Mouse (Mus musculus) midbrain, embryonic 15.5 days (tissue): ENCODE measurements around the gene Bri3. TPM values are rescaled to one million over a fixed set of nuclear protein-coding genes. Genes with fewer than 3 reads are reported as not detected.
A peak's percentile ranks its signal among the peaks of the same experiment; 100 is the strongest.
"Not testable (repeated sequence)": the region's sequence is repeated elsewhere in the genome, so short reads cannot be mapped to it uniquely, and the experiment has no call there.

Source experiments
- ATAC-seq: fragments of 200-750 bp; cut with Nextera tagmentation; replicated peaks from 2 replicates; pipeline ENCODE4 v1.8.0; 2017; ENCODE audit warnings: moderate TSS enrichment
- H3K27ac ChIP-seq: fragments of 300-500 bp; sonication (generic); 2 replicates; pipeline ENCODE4 v1.5.1; 2015; ENCODE audit warnings: mild to moderate bottlenecking, inconsistent platforms
- H3K27me3 ChIP-seq: fragments of 300-500 bp; sonication (generic); replicated peaks from 2 replicates; pipeline ENCODE4 v1.6.1; 2015; ENCODE audit warnings: inconsistent platforms
- H3K36me3 ChIP-seq: fragments of 300-500 bp; sonication (generic); replicated peaks from 2 replicates; pipeline ENCODE4 v1.6.1; 2015; ENCODE audit warnings: inconsistent platforms
- H3K4me1 ChIP-seq: fragments of 300-500 bp; sonication (generic); 2 replicates; pipeline ENCODE4 v1.6.1; 2015; ENCODE audit warnings: inconsistent platforms
- H3K4me2 ChIP-seq: fragments of 300-500 bp; sonication (generic); 2 replicates; pipeline ENCODE4 v1.6.1; 2015; ENCODE audit warnings: inconsistent platforms, mild to moderate bottlenecking, moderate library complexity
- H3K4me3 ChIP-seq: fragments of 300-500 bp; sonication (generic); 2 replicates; pipeline ENCODE4 v1.5.1; 2015; ENCODE audit warnings: mild to moderate bottlenecking, inconsistent platforms
- H3K9ac ChIP-seq: fragments of 300-500 bp; sonication (generic); 2 replicates; pipeline ENCODE4 v1.6.1; 2015; ENCODE audit warnings: mild to moderate bottlenecking, inconsistent platforms
- H3K9me3 ChIP-seq: fragments of 300-500 bp; sonication (generic); 2 replicates; pipeline ENCODE4 v1.6.1; 2016; ENCODE audit warnings: inconsistent platforms
- WGBS: fragments of 180-500 bp; shearing (Covaris S2); methylation state at CpG from one replicate; pipeline ENCODE4 v1.1.7; 2015; ENCODE audit warnings: mixed read lengths; 5-methylcytosine and 5-hydroxymethylcytosine counted together
- polyA plus RNA-seq: library from polyadenylated mRNA; unstranded; fragments of >200 nt; fragmentation: Nextera tagmentation; extraction: Ambion mirVana; gene quantifications from 2 replicates; pipeline ENCODE4 v1.2.1, GENCODE M21; 2015

The Bri3 gene
- polyA plus RNA-seq, 1 experiment from 2014 or later = 108 TPM

- no peaks in the 10 kb centered on the region for H3K36me3 ChIP-seq
- no peak within 1 kb of the TSS for H3K27ac ChIP-seq
- H3K9ac ChIP-seq = 0 out of 2 replicates have a peak within 1 kb of the TSS, but pooled peaks have one; percentile 4
- peaks cover 40% of the 10 kb centered on the region for H3K27me3 ChIP-seq
- peaks cover 19% of the 10 kb centered on the region for H3K4me1 ChIP-seq
- peak within 1 kb of the TSS; percentile 45 for H3K4me3 ChIP-seq
- H3K9me3 ChIP-seq = no peaks in the 10 kb centered on the region
- H3K4me2 ChIP-seq = peak within 1 kb of the TSS; percentile 87
- WGBS = 0% methylated on average over 60 of the region's 60 CpGs
- ATAC-seq = peak; percentile 87
Measured at GRCm38 (mm10) chr5:144357881-144358591, 113.8 kb downstream of the Bri3 start, which contains the start of gene Baiap2l1. Gene Baiap2l1, minus strand, starts transcription at chr5:144358112.

GRCm38 (mm10) chr5:144358592-144358917 lies 114.3 kb downstream of the Bri3 start:
- H3K36me3 ChIP-seq = no peaks in the 10 kb centered on the region
- H3K27me3 ChIP-seq = peaks cover 40% of the 10 kb centered on the region
- H3K4me3 ChIP-seq = peak overlapping the region; percentile 45
- no peak overlapping the region for H3K27ac ChIP-seq
- no peaks in the 10 kb centered on the region for H3K9me3 ChIP-seq
- H3K4me2 ChIP-seq = peak overlapping the region; percentile 87
- peaks cover 19% of the 10 kb centered on the region for H3K4me1 ChIP-seq
- ATAC-seq = peak; percentile 90; the same call in 1 of the 2 replicates
- 0 out of 2 replicates have a peak overlapping the region, but pooled peaks have one; percentile 4 for H3K9ac ChIP-seq
- WGBS = 8% methylated on average over 10 of the region's 10 CpGs

GRCm38 (mm10) chr5:144359886-144360285 lies 115.6 kb downstream of the Bri3 start:
- Histone ChIP-seq H3K4me2 (no peak overlapping the region), H3K9me3 (no peaks in the 10 kb centered on the region), H3K4me3 (no peak overlapping the region), H3K9ac (no peak overlapping the region), H3K36me3 (no peaks in the 10 kb centered on the region), H3K27me3 (peaks cover 40% of the 10 kb centered on the region), H3K27ac (no peak overlapping the region), H3K4me1 (peaks cover 19% of the 10 kb centered on the region)
- ATAC-seq = no peak
- WGBS = 91% methylated on average over 6 of the region's 6 CpGs

GRCm38 (mm10) chr5:144360346-144360745 lies 116.1 kb downstream of the Bri3 start:
- H3K9ac ChIP-seq = no peak overlapping the region
- no peak overlapping the region for H3K27ac ChIP-seq
- no peak overlapping the region for H3K4me3 ChIP-seq
- no peaks in the 10 kb centered on the region for H3K9me3 ChIP-seq
- no peak for ATAC-seq
- H3K4me1 ChIP-seq = peaks cover 19% of the 10 kb centered on the region
- WGBS = 42% methylated on average over 6 of the region's 6 CpGs
- peaks cover 40% of the 10 kb centered on the region for H3K27me3 ChIP-seq
- no peaks in the 10 kb centered on the region for H3K36me3 ChIP-seq
- no peak overlapping the region for H3K4me2 ChIP-seq

- H3K4me3 ChIP-seq = no peak overlapping the region
- H3K9ac ChIP-seq = no peak overlapping the region
- H3K27me3 ChIP-seq = no peaks in the 10 kb centered on the region
- no peak for ATAC-seq
- H3K9me3 ChIP-seq = no peaks in the 10 kb centered on the region
- H3K4me2 ChIP-seq = no peak overlapping the region
- no peaks in the 10 kb centered on the region for H3K36me3 ChIP-seq
- H3K4me1 ChIP-seq = no peaks in the 10 kb centered on the region
- H3K27ac ChIP-seq = no peak overlapping the region
- WGBS = 91% methylated on average over 11 of the region's 11 CpGs
Measured at GRCm38 (mm10) chr5:144364680-144365357, 120.6 kb downstream of the Bri3 start.

GRCm38 (mm10) chr5:144366551-144366950 lies 122.3 kb downstream of the Bri3 start:
- H3K4me3 ChIP-seq, H3K36me3 ChIP-seq, H3K4me1 ChIP-seq, H3K9me3 ChIP-seq, ATAC-seq, H3K9ac ChIP-seq, H3K27me3 ChIP-seq, H3K4me2 ChIP-seq, H3K27ac ChIP-seq: not testable (repeated sequence)
- 76% methylated on average over 6 of the region's 6 CpGs for WGBS

GRCm38 (mm10) chr5:144368661-144369205 lies 124.5 kb downstream of the Bri3 start:
- no peaks in the 10 kb centered on the region for H3K4me1 ChIP-seq
- WGBS = 91% methylated on average over 9 of the region's 9 CpGs
- no peak overlapping the region for H3K27ac ChIP-seq

GRCm38 (mm10) chr5:144370986-144371385 lies 126.7 kb downstream of the Bri3 start:
- no peaks in the 10 kb centered on the region for H3K9me3 ChIP-seq
- no peaks in the 10 kb centered on the region for H3K36me3 ChIP-seq
- H3K27me3 ChIP-seq = no peaks in the 10 kb centered on the region
- no peak overlapping the region for H3K4me3 ChIP-seq
- H3K4me1 ChIP-seq = no peaks in the 10 kb centered on the region
- no peak for ATAC-seq
- no peak overlapping the region for H3K27ac ChIP-seq
- H3K9ac ChIP-seq = no peak overlapping the region
- 12% methylated on average over 6 of the region's 6 CpGs for WGBS
- no peak overlapping the region for H3K4me2 ChIP-seq

More at GRCm38 (mm10) chr5:144368661-144369205, 124.5 kb downstream of the Bri3 start:
- no peak overlapping the region for H3K4me3 ChIP-seq
- H3K4me2 ChIP-seq = no peak overlapping the region
- no peaks in the 10 kb centered on the region for H3K36me3 ChIP-seq
- H3K27me3 ChIP-seq = no peaks in the 10 kb centered on the region
- ATAC-seq = no peak
- H3K9me3 ChIP-seq = no peaks in the 10 kb centered on the region
- no peak overlapping the region for H3K9ac ChIP-seq

GRCm38 (mm10) chr5:144372177-144372576 lies 127.9 kb downstream of the Bri3 start:
- no peak overlapping the region for H3K27ac ChIP-seq
- H3K36me3 ChIP-seq = no peaks in the 10 kb centered on the region
- no peak overlapping the region for H3K4me2 ChIP-seq
- ATAC-seq = no peak
- no peak overlapping the region for H3K4me3 ChIP-seq
- H3K9me3 ChIP-seq = no peaks in the 10 kb centered on the region
- no peaks in the 10 kb centered on the region for H3K4me1 ChIP-seq
- WGBS = 75% methylated on average over 2 of the region's 2 CpGs
- no peak overlapping the region for H3K9ac ChIP-seq
- no peaks in the 10 kb centered on the region for H3K27me3 ChIP-seq

- H3K9ac ChIP-seq = no peak overlapping the region
- H3K4me2 ChIP-seq = no peak overlapping the region
- H3K27ac ChIP-seq = no peak overlapping the region
- H3K36me3 ChIP-seq = no peaks in the 10 kb centered on the region
- no peaks in the 10 kb centered on the region for H3K9me3 ChIP-seq
- ATAC-seq = no peak
- no peaks in the 10 kb centered on the region for H3K27me3 ChIP-seq
- 88% methylated on average over 2 of the region's 2 CpGs for WGBS
- no peaks in the 10 kb centered on the region for H3K4me1 ChIP-seq
- H3K4me3 ChIP-seq = no peak overlapping the region
Measured at GRCm38 (mm10) chr5:144372885-144373284, 128.6 kb downstream of the Bri3 start.

GRCm38 (mm10) chr5:144379431-144379830 lies 135.2 kb downstream of the Bri3 start:
- Histone ChIP-seq H3K36me3 (no peaks in the 10 kb centered on the region), H3K9me3 (no peaks in the 10 kb centered on the region), H3K27me3 (no peaks in the 10 kb centered on the region), H3K9ac (no peak overlapping the region), H3K4me3 (no peak overlapping the region), H3K27ac (no peak overlapping the region), H3K4me1 (no peaks in the 10 kb centered on the region), H3K4me2 (no peak overlapping the region)
- ATAC-seq = no peak
- 95% methylated on average over 4 of the region's 4 CpGs for WGBS

- no peaks in the 10 kb centered on the region for H3K36me3 ChIP-seq
- H3K9me3 ChIP-seq = no peaks in the 10 kb centered on the region
- H3K27me3 ChIP-seq = no peaks in the 10 kb centered on the region
- no peak for ATAC-seq
- 94% methylated on average over 7 of the region's 7 CpGs for WGBS
- no peak overlapping the region for H3K27ac ChIP-seq
- H3K9ac ChIP-seq = no peak overlapping the region
- no peak overlapping the region for H3K4me2 ChIP-seq
- no peaks in the 10 kb centered on the region for H3K4me1 ChIP-seq
- no peak overlapping the region for H3K4me3 ChIP-seq
Measured at GRCm38 (mm10) chr5:144380689-144381088, 136.5 kb downstream of the Bri3 start.
